In genomic region chrX:120291696-120292095, GRCm38 (mm10) we compare ENCODE assay signal across 8 mouse cellular contexts. TPM values are rescaled to one million over a fixed set of nuclear protein-coding genes. Genes with fewer than 3 reads are reported as not detected.
DNase-seq lines count a peak whose midpoint lies in the region; ATAC-seq and TF ChIP-seq lines count a peak whose summit lies in the region.

No protein-coding gene starts in this region.

- H3K9me3 ChIP-seq in heart, postnatal 0 days (replicated peaks; ENCODE audit: control insufficient read depth, low read length) = no peaks in the 10 kb centered on the region
- H3K9me3 ChIP-seq in hindbrain, embryonic 14.5 days (ENCODE audit: control insufficient read depth, low read length) = no peaks in the 10 kb centered on the region
- no peaks in the 10 kb centered on the region for H3K9me3 ChIP-seq in midbrain, embryonic 14.5 days (ENCODE audit: control insufficient read depth, low read length)

- peak overlapping the region; percentile 75 for H3K4me2 ChIP-seq in heart, postnatal 0 days (ENCODE audit: low read depth, low read length)
- H3K4me2 ChIP-seq in hindbrain, embryonic 14.5 days (replicated peaks) = peak overlapping the region; percentile 77
- H3K4me2 ChIP-seq in midbrain, embryonic 14.5 days (ENCODE audit: low read length) = peak overlapping the region; percentile 78

- no peaks in the 10 kb centered on the region for H3K4me1 ChIP-seq in heart, postnatal 0 days (ENCODE audit: control insufficient read depth, insufficient read depth)
- no peaks in the 10 kb centered on the region for H3K4me1 ChIP-seq in hindbrain, embryonic 14.5 days (replicated peaks; ENCODE audit: control insufficient read depth, insufficient read depth, low read length)
- H3K4me1 ChIP-seq in midbrain, embryonic 14.5 days (ENCODE audit: control insufficient read depth, insufficient read depth, low read length) = no peaks in the 10 kb centered on the region
- no peaks in the 10 kb centered on the region for H3K4me1 ChIP-seq in kidney, adult 2 months (ENCODE audit: control insufficient read depth, insufficient read depth, low read length)

- H3K4me3 ChIP-seq in heart, postnatal 0 days (ENCODE audit: low read depth, low read length) = peak overlapping the region; percentile 63
- H3K4me3 ChIP-seq in hindbrain, embryonic 14.5 days (replicated peaks; ENCODE audit: low read length) = peak overlapping the region; percentile 50
- H3K4me3 ChIP-seq in midbrain, embryonic 14.5 days (replicated peaks; ENCODE audit: low read depth, low read length) = peak overlapping the region; percentile 46
- no peak overlapping the region for H3K4me3 ChIP-seq in kidney, adult 2 months (ENCODE audit: insufficient read depth, low read depth, low read length)

- ATAC-seq in heart, postnatal 0 days (ENCODE audit: insufficient read depth, low read depth) = no peak
- ATAC-seq in hindbrain, embryonic 14.5 days (ENCODE audit: low FRiP score) = no peak
- no peak for ATAC-seq in midbrain, embryonic 14.5 days (ENCODE audit: low FRiP score, low TSS enrichment)

- peak; percentile 21 for DNase-seq in heart, postnatal 0 days (ENCODE audit: low spot score)
- no peak for DNase-seq in heart, postnatal 4 days
- peak; percentile 32 for DNase-seq in embryo, embryonic 10 days (ENCODE audit: low spot score)
- no peak for DNase-seq in hindbrain, embryonic 14.5 days (ENCODE audit: low spot score)
- DNase-seq in midbrain, embryonic 14.5 days = peak; percentile 57
- DNase-seq in urinary bladder, postnatal 4 days (ENCODE audit: low spot score in 2 of 2) = no peak
- DNase-seq in kidney, adult 2 months = no peak
- no peak for DNase-seq in ovary, adult 18-20 months (ENCODE audit: low spot score)

- TF ChIP-seq CTCF in heart, postnatal 0 days (IDR thresholded peaks at IDR 0.05; ENCODE audit: low read depth) = no peak
- TF ChIP-seq CTCF in kidney, adult 2 months (conservative IDR thresholded peaks at IDR 0.05; ENCODE audit: insufficient read depth, insufficient read length, low read depth, low read length) = no peak

- H3K27ac ChIP-seq in heart, postnatal 0 days (ENCODE audit: low read depth) = no peak overlapping the region
- H3K27ac ChIP-seq in hindbrain, embryonic 14.5 days = no peak overlapping the region
- H3K27ac ChIP-seq in midbrain, embryonic 14.5 days (replicated peaks; ENCODE audit: low read depth, low read length) = no peak overlapping the region
- no peak overlapping the region for H3K27ac ChIP-seq in kidney, adult 2 months (ENCODE audit: insufficient read depth, low read depth, low read length)

- TF ChIP-seq POLR2A in kidney, adult 2 months (IDR thresholded peaks at IDR 0.05; ENCODE audit: low read depth, low read length) = no peak

- no peak overlapping the region for H3K9ac ChIP-seq in heart, postnatal 0 days (replicated peaks; ENCODE audit: low read depth, low read length)
- H3K9ac ChIP-seq in hindbrain, embryonic 14.5 days = 0 out of 2 replicates have a peak overlapping the region, but pooled peaks have one; percentile 31
- 0 out of 2 replicates have a peak overlapping the region, but pooled peaks have one; percentile 16 for H3K9ac ChIP-seq in midbrain, embryonic 14.5 days (replicated peaks; ENCODE audit: low read length)

- TF ChIP-seq EP300 in heart, postnatal 0 days (IDR thresholded peaks at IDR 0.05; ENCODE audit: low read depth) = no peak

- WGBS in heart, postnatal 0 days = 13% methylated on average over 13 of the region's 13 CpGs
- WGBS in hindbrain, embryonic 14.5 days = 16% methylated on average over 13 of the region's 13 CpGs
- WGBS in midbrain, embryonic 14.5 days = 15% methylated on average over 13 of the region's 13 CpGs
- WGBS in kidney, adult 2 months = 2% methylated on average over 13 of the region's 13 CpGs

- H3K36me3 ChIP-seq in heart, postnatal 0 days (replicated peaks; ENCODE audit: control insufficient read depth, insufficient read depth, low read length) = no peaks in the 10 kb centered on the region
- H3K36me3 ChIP-seq in hindbrain, embryonic 14.5 days (replicated peaks; ENCODE audit: control insufficient read depth, insufficient read depth) = no peaks in the 10 kb centered on the region
- H3K36me3 ChIP-seq in midbrain, embryonic 14.5 days (ENCODE audit: control insufficient read depth, insufficient read depth, low read length) = no peaks in the 10 kb centered on the region
- H3K36me3 ChIP-seq in kidney, adult 2 months (ENCODE audit: control insufficient read depth, insufficient read depth, low read length) = no peaks in the 10 kb centered on the region

- H3K27me3 ChIP-seq in heart, postnatal 0 days (ENCODE audit: control insufficient read depth, insufficient read depth, low read length) = 0 out of 2 replicates have a peak, but pooled peaks cover 3% of the 10 kb centered on the region
- H3K27me3 ChIP-seq in hindbrain, embryonic 14.5 days (ENCODE audit: control insufficient read depth, insufficient read depth, low read length) = no peaks in the 10 kb centered on the region
- H3K27me3 ChIP-seq in midbrain, embryonic 14.5 days (ENCODE audit: control insufficient read depth, insufficient read depth, low read length) = no peaks in the 10 kb centered on the region
- no peaks in the 10 kb centered on the region for H3K27me3 ChIP-seq in kidney, adult 2 months (replicated peaks; ENCODE audit: control insufficient read depth, insufficient read depth, low read length)

RNA-seq across cellular contexts. Expression of gene Pcdh11x, which starts 1.6 kb away (rescaled TPM):
- total RNA-seq in heart, postnatal 0 days (2014; rRNA removed; ENCODE audit: low replicate concordance) = 2.8 and 3.7 TPM in 2 replicates
- polyA plus RNA-seq in heart, postnatal 0 days (2015; fragmentation: Nextera tagmentation; extraction: Ambion mirVana) = 0.92 and 0.96 TPM in 2 replicates
- total RNA-seq in heart, postnatal 4 days (2021) = under 1 TPM; 0.19 to 0.61 TPM
- 41.3 and 47.1 TPM in 2 replicates for polyA plus RNA-seq in hindbrain, embryonic 14.5 days (2014; fragmentation: Nextera tagmentation; extraction: Ambion mirVana)
- polyA plus RNA-seq in midbrain, embryonic 14.5 days (2014; fragmentation: Nextera tagmentation; extraction: Ambion mirVana) = 29.6 and 34.1 TPM in 2 replicates
- 0.02 TPM in 1 of 2 replicates, not detected in the other for polyA plus RNA-seq in kidney, adult 2 months (2012; rRNA removed)

RNA-seq across cellular contexts. Expression of gene H2afb3, which starts 21.2 kb away (rescaled TPM):
- not detected in 2 replicates for total RNA-seq in heart, postnatal 0 days (2014; rRNA removed; ENCODE audit: low replicate concordance)
- not detected in 2 replicates for polyA plus RNA-seq in heart, postnatal 0 days (2015; fragmentation: Nextera tagmentation; extraction: Ambion mirVana)
- not detected for total RNA-seq in heart, postnatal 4 days (2021)
- polyA plus RNA-seq in hindbrain, embryonic 14.5 days (2014; fragmentation: Nextera tagmentation; extraction: Ambion mirVana) = not detected in 2 replicates
- polyA plus RNA-seq in midbrain, embryonic 14.5 days (2014; fragmentation: Nextera tagmentation; extraction: Ambion mirVana) = not detected in 2 replicates
- not detected in 2 replicates for polyA plus RNA-seq in kidney, adult 2 months (2012; rRNA removed)

Comparison
In these comparisons a context has a peak if more than half of its experiments do, and no peak if none do; other contexts are left out.
1. DNase-seq: peak in heart, postnatal 0 days (single experiment), embryo, embryonic 10 days (single experiment) and midbrain, embryonic 14.5 days (single experiment); none in heart, postnatal 4 days (single experiment), hindbrain, embryonic 14.5 days (single experiment), urinary bladder, postnatal 4 days (0 of 2), kidney, adult 2 months (single experiment) and ovary, adult 18-20 months (single experiment).
2. RNA of gene Pcdh11x, which starts 1.6 kb away (polyA plus RNA-seq): 41.3 to 47.1 TPM in hindbrain, embryonic 14.5 days and 29.6 to 34.1 TPM in midbrain, embryonic 14.5 days; 0.92 to 0.96 TPM in heart, postnatal 0 days and 0.02 TPM in kidney, adult 2 months; every median in the first group is over 10 times any median in the second.
3. Peak in every context shown above with its lines, with median percentiles within 50 percentile points of each other: H3K4me2 ChIP-seq.